Mouse (Mus musculus) stomach, embryonic 14.5 days (tissue): ENCODE results near the gene Clasp2. TPM values are rescaled to one million over a fixed set of nuclear protein-coding genes. Genes with fewer than 3 reads are reported as not detected.

Experiments
- ATAC-seq: fragments of 200-750 bp; cut with Nextera tagmentation; 2 replicates; pipeline ENCODE4 v1.8.0; 2017; ENCODE audit warnings: low read depth, moderate TSS enrichment; ENCODE audit not compliant: insufficient number of reproducible peaks, insufficient read depth, low FRiP score
- H3K27ac ChIP-seq: fragments of 300-500 bp; sonication (generic); 2 replicates; pipeline ENCODE4 v1.5.1; 2014; ENCODE audit warnings: mild to moderate bottlenecking, low read length, moderate library complexity, mixed read lengths
- H3K27me3 ChIP-seq: fragments of 300-500 bp; sonication (generic); 2 replicates; pipeline ENCODE4 v1.6.1; 2014; ENCODE audit warnings: low read length, control low read depth, mixed read lengths; ENCODE audit not compliant: control insufficient read depth, insufficient read depth
- H3K36me3 ChIP-seq: fragments of 300-500 bp; sonication (generic); 2 replicates; pipeline ENCODE4 v1.6.1; 2014; ENCODE audit warnings: mild to moderate bottlenecking, control low read depth, low read length, moderate library complexity, mixed read lengths; ENCODE audit not compliant: control insufficient read depth, insufficient read depth
- H3K4me1 ChIP-seq: fragments of 300-500 bp; sonication (generic); 2 replicates; pipeline ENCODE4 v1.6.1; 2014; ENCODE audit warnings: low read length, control low read depth, mixed read lengths; ENCODE audit not compliant: control insufficient read depth, insufficient read depth
- H3K4me2 ChIP-seq: fragments of 300-500 bp; sonication (generic); replicated peaks from 2 replicates; pipeline ENCODE4 v1.6.1; 2014; ENCODE audit warnings: low read depth, low read length, control low read depth
- H3K4me3 ChIP-seq: fragments of 300-500 bp; sonication (generic); 2 replicates; pipeline ENCODE4 v1.5.1; 2014; ENCODE audit warnings: low read depth, low read length, control low read depth
- H3K9ac ChIP-seq: fragments of 300-500 bp; sonication (generic); replicated peaks from 2 replicates; pipeline ENCODE4 v1.6.1; 2014; ENCODE audit warnings: low read depth, mild to moderate bottlenecking, control low read depth, low read length, moderate library complexity, mixed read lengths
- H3K9me3 ChIP-seq: fragments of 300-500 bp; sonication (generic); 2 replicates; pipeline ENCODE4 v1.6.1; 2016; ENCODE audit warnings: low read depth, low read length, control low read depth; ENCODE audit not compliant: control insufficient read depth
- WGBS: fragments of 180-500 bp; shearing (Covaris S2); extraction: QIAGEN DNeasy Blood & Tissue Kit; methylation state at CpG from one replicate; pipeline ENCODE4 v1.1.7; 2014; 5-methylcytosine and 5-hydroxymethylcytosine counted together
- polyA plus RNA-seq: library from polyadenylated mRNA; unstranded; fragments of >200 nt; fragmentation: Nextera tagmentation; extraction: Ambion mirVana; gene quantifications from 2 replicates; pipeline ENCODE4 v1.2.1, GENCODE M21; 2014

Clasp2 gene
- polyA plus RNA-seq, 1 experiment from 2014 or later: 34.8 TPM

- Histone ChIP-seq H3K9ac (peak overlapping the region; percentile 91), H3K27me3 (no peaks in the 10 kb centered on the region), H3K4me2 (peak overlapping the region; percentile 74), H3K9me3 (no peaks in the 10 kb centered on the region), H3K36me3 (no peaks in the 10 kb centered on the region), H3K4me1 (peaks cover 8% of the 10 kb centered on the region; the same call in 1 of the 2 replicates), H3K27ac (peak overlapping the region; percentile 89), H3K4me3 (peak overlapping the region; percentile 96)
- WGBS: 1% methylated on average over 8 of the region's 8 CpGs
- ATAC-seq: no peak
Measured at GRCm38 (mm10) chr9:113932100-113932470, 190.8 kb downstream of the Clasp2 start.

GRCm38 (mm10) chr9:113932501-113932900 lies 191.2 kb downstream of the Clasp2 start:
- Histone ChIP-seq H3K27me3 (no peaks in the 10 kb centered on the region), H3K9me3 (no peaks in the 10 kb centered on the region), H3K9ac (peak overlapping the region; percentile 91), H3K4me3 (peak overlapping the region; percentile 96), H3K36me3 (no peaks in the 10 kb centered on the region), H3K4me1 (peaks cover 8% of the 10 kb centered on the region; the same call in 1 of the 2 replicates), H3K27ac (peak overlapping the region; percentile 89), H3K4me2 (peak overlapping the region; percentile 74)
- no peak for ATAC-seq
- 16% methylated on average over 11 of the region's 11 CpGs for WGBS

GRCm38 (mm10) chr9:113935638-113936037 lies 194.4 kb downstream of the Clasp2 start:
- Histone ChIP-seq H3K9me3 (no peaks in the 10 kb centered on the region), H3K27me3 (no peaks in the 10 kb centered on the region), H3K36me3 (no peaks in the 10 kb centered on the region), H3K9ac (no peak overlapping the region), H3K4me3 (no peak overlapping the region), H3K4me1 (peaks cover 8% of the 10 kb centered on the region; the same call in 1 of the 2 replicates), H3K4me2 (no peak overlapping the region), H3K27ac (no peak overlapping the region)
- WGBS: 62% methylated on average over 5 of the region's 5 CpGs
- ATAC-seq: no peak

DNA sequence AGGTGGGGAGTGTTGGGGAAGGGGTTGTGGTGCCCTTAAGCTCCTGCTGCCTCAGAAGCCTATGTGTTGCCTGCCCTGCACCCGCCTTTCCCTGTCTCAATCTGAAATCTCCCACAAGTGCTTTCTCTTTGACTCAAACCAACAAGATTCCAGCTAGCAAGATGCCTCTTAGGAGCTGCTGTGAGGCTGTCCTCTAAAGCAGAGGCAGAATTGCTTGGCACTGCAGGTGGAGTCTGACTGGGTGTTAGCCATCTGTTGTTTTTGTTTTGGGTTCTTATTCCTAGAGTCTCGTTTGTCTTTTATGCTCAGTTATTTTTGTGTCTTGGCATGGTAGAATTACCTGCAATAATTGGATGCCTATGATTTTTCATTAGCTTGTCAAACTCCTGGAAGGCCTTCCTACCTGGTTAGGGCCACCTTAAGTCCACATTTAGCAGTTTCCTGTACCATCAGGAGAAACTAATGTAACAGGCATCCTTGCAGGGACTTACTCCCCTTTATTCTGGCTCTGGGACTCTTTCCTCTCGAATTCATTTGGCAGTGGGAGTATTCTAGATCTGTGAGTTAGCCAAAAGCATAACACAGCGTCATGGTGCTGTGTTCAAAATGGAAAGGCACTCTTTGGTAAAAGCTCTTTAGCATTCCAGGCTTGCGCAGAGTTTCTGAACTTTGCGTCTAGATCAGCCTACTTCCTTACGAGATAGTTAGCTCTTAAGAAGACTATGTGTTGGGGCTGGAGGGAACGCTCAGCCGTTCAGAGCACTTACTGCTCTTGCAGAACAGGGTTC lies 198.0 kb downstream of the Clasp2 start:
- Histone ChIP-seq H3K4me1 (no peaks in the 10 kb centered on the region; the same call in 1 of the 2 replicates), H3K4me2 (no peak overlapping the region), H3K27me3 (no peaks in the 10 kb centered on the region), H3K4me3 (no peak overlapping the region), H3K9me3 (no peaks in the 10 kb centered on the region), H3K27ac (no peak overlapping the region), H3K9ac (no peak overlapping the region), H3K36me3 (no peaks in the 10 kb centered on the region)
- WGBS: 87% methylated on average over 9 of the region's 9 CpGs
- no peak for ATAC-seq

DNA sequence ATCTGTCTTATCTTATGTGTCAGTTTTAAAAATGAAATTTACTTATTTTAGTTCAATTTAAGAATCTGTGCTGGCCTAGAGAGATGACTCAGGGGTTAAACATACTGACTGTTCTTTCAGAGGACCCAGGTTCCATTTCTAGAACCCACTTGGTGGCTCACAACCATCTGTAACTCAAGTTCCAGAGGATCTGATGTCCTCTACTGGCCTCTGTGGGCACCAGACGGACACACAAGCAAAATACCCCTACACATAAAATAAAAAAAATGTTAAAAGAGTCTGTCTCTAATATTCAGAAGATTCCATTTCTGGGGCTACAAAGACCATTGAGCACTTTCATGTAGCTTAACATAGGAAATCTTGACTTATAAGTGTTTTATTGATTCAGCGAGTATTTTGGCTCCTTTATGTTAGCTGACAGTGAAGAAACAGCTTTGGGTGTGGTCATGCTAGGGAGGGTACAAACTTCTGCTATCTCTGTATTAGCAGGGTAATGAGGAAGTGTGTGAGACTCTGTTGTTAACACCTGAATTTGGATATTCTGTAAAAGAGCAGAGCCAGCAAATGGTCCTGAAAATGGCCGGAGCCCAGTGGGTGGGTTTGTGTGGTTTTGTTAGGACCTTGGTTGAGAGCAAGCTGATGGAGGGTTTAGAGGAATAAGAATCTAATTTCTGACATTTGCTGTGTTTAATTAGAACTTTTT lies 200.0 kb downstream of the Clasp2 start:
- ATAC-seq: no peak; the same call in 1 of the 2 replicates

DNA sequence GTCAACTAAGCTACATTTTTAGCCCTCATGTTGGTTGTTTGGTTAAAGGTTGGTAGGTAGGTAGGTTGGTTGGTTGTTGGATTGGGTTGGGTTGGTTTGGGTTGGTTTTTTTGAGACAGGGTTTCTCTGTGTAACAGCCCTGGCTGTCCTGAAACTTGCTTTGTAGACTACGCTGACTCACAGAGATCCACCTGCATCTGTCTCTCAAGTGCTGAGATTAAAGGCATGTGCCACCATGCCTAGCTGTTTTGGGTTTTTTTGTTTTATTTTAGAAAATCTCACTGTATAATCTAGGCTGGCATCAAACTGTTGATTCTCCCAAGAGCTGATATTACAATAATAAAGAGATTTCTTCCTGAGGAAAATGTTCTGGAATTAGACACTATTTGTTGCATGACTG lies 202.1 kb downstream of the Clasp2 start:
- H3K27ac ChIP-seq: no peak overlapping the region
- WGBS: 97% methylated on average over 1 of the region's 1 CpGs
- H3K9me3 ChIP-seq: no peaks in the 10 kb centered on the region
- no peak overlapping the region for H3K9ac ChIP-seq
- no peak overlapping the region for H3K4me3 ChIP-seq
- ATAC-seq: no peak
- H3K27me3 ChIP-seq: no peaks in the 10 kb centered on the region
- H3K36me3 ChIP-seq: peaks cover 18% of the 10 kb centered on the region
- no peak overlapping the region for H3K4me2 ChIP-seq
- H3K4me1 ChIP-seq: no peaks in the 10 kb centered on the region

More for the DNA sequence above, 200.0 kb downstream of the Clasp2 start:
- H3K9me3 ChIP-seq: no peaks in the 10 kb centered on the region
- H3K4me2 ChIP-seq: no peak overlapping the region
- peaks cover 10% of the 10 kb centered on the region for H3K36me3 ChIP-seq
- H3K27me3 ChIP-seq: no peaks in the 10 kb centered on the region
- no peak overlapping the region for H3K4me3 ChIP-seq
- WGBS: 86% methylated on average over 3 of the region's 3 CpGs
- H3K9ac ChIP-seq: no peak overlapping the region
- H3K27ac ChIP-seq: no peak overlapping the region
- no peaks in the 10 kb centered on the region for H3K4me1 ChIP-seq

DNA sequence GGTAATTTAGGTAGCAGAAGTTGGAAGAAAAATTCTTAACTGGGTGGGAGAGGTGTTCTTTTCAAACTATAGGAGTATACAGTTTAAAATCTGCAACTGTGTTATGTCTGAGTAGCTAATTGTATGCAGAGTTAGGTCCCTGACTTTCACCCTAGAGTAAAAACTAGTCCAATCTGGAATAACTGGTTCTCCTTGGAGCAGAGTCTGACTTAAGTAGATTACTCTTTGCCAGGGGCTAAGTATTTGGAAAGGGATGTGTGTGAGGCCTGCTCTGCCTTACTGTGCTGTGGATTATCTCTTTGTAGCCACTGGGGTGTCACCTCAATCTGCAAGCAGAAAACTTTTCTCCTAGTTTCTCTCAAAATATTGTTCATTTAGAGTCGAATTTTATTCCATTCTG lies 205.9 kb downstream of the Clasp2 start:
- Histone ChIP-seq H3K4me3 (no peak overlapping the region), H3K36me3 (peaks cover 25% of the 10 kb centered on the region), H3K27ac (no peak overlapping the region), H3K9me3 (no peaks in the 10 kb centered on the region), H3K27me3 (no peaks in the 10 kb centered on the region), H3K4me2 (no peak overlapping the region), H3K9ac (no peak overlapping the region), H3K4me1 (no peaks in the 10 kb centered on the region)
- no peak for ATAC-seq
- WGBS: 82% methylated on average over 1 of the region's 1 CpGs

- no peak overlapping the region for H3K4me3 ChIP-seq
- H3K9ac ChIP-seq: no peak overlapping the region
- H3K27me3 ChIP-seq: no peaks in the 10 kb centered on the region
- no peak for ATAC-seq
- H3K36me3 ChIP-seq: peaks cover 52% of the 10 kb centered on the region
- H3K27ac ChIP-seq: no peak overlapping the region
- no peak overlapping the region for H3K4me2 ChIP-seq
- H3K4me1 ChIP-seq: no peaks in the 10 kb centered on the region
- 97% methylated on average over 4 of the region's 4 CpGs for WGBS
- H3K9me3 ChIP-seq: no peaks in the 10 kb centered on the region
Measured at GRCm38 (mm10) chr9:113957777-113958176, 216.5 kb downstream of the Clasp2 start.
